Mouse (Mus musculus) liver, adult (tissue): Measurements from ENCODE around the gene Gm17571.

Experiments
- GATA4 ChIP-seq: IDR thresholded peaks from 2 replicates; pipeline ENCODE4 v1.6.1; 2014; ENCODE audit warnings: mild to moderate bottlenecking, low read length; ENCODE audit not compliant: insufficient replicate concordance

Gm17571 gene

DNA sequence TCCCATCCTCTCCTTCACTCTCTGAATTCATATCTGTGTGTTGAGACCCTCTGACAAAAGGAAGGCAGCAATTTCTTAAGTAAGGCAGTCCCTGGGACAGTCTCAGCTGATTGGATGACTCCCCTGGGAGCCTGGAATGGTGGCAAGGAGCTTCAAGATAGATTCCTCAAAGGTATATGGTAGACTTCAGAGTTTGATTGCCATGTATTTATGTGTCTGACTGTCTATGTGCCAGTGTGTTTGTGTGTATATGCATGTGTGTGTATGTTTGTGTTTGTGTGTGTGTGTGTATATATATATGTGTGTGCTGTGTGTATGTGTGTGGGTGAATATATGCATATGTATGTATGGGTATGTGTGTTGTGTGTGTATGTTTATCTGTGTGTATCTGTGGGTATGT lies 15.8 kb downstream of the Gm17571 start:
- TF ChIP-seq GATA4, result no peak

DNA sequence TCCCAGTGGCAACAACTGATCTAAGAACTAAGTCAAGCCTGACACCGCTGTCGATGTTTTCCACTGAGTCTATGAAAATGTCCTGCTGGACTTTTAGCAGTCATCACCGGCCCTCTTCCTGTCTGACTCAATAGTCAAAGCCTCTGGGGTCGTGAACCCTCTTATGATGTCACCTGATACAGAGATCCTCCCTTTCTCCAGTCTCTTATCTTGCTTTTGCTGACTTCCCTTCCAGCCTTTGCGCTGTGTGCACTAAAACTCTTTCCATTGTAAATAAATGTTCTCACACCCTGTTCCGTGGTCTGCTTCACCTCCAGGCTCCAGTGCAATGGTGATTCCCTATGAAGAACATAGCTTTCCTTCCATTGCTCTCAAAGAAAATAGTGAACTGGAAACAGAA lies 16.3 kb downstream of the Gm17571 start:
- peak; percentile 75; the same call in 1 of the 2 replicates for TF ChIP-seq GATA4

DNA sequence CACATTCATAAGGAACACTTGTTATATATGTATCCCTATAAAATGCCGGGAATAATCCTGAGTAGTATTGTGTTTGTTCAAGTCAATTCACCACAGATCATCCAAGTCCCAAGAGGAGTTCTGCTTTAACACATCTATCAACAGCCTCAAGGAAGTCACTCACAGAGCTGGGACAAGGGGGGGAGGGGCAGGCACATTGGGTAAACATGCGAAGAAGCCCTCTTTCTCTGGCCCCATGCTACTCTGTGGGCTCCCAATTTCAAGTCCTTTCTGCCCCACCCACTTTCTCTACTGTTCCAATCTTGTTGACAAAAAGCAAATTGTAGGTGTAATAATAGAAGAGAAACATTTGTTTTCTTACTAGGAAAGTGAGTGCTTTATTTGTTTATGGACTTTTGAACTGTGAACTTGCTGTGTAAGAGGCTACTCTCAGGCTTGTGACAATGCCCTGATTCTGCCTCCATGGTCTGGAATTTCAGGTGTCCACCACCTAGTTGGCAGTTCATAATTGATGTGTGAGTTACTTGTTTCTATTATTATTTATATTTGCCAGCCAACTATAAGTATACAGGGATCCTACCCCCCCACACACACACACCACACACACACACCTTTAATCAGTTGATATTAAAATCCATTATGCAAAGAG lies 17.0 kb downstream of the Gm17571 start:
- TF ChIP-seq GATA4, result no peak

GRCm38 (mm10) chr9:13425031-13425940 lies 21.3 kb downstream of the Gm17571 start:
- no peak for TF ChIP-seq GATA4

DNA sequence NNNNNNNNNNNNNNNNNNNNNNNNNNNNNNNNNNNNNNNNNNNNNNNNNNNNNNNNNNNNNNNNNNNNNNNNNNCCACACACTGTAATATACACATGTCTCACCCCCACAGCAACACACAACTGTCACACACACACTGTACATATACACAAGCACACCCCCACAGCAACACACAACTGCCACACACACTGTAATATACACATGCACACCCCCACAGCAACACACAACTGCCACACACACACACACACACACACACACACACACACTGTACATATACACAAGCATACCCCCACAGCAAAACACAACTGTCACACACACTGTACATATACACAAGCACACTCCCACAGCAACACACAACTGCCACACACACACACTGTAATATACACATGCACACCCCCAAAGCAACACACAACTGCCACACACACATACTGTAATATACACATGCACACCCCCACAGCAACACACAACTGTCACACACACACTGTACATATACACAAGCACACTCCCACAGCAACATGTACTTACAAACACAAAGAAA lies 32.3 kb downstream of the Gm17571 start:
- TF ChIP-seq GATA4, result no peak
